Mouse (Mus musculus): ENCODE results near the gene Runx2.

The Runx2 gene

GRCm38 (mm10) chr17:44557199-44558111, 257.1 kb downstream of the Runx2 start:
- ATAC-seq (ENCODE audit: insufficient number of reproducible peaks, low FRiP score, low TSS enrichment): no peak

DNA sequence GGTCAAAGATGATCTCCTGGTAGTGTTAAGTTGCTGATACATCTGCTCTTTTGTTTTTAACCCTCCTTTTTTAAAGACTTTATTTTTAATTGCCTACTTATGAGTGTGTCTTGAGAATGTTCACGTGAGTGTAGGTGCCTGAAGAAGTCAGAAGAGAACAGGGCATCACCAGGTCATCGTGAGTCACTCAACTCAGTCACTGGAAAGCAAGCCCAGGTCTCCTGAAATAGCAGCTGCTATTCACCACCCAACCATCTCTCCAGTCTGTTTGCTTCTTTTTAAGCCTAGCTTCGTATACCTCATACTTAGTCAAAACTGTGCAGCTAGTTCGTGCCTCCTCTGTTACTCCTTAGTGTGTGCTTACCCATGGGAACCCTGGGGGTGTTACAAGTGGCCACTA, 259.7 kb downstream of the Runx2 start:
- no peak for ATAC-seq (ENCODE audit: insufficient number of reproducible peaks, low FRiP score, low TSS enrichment)

DNA sequence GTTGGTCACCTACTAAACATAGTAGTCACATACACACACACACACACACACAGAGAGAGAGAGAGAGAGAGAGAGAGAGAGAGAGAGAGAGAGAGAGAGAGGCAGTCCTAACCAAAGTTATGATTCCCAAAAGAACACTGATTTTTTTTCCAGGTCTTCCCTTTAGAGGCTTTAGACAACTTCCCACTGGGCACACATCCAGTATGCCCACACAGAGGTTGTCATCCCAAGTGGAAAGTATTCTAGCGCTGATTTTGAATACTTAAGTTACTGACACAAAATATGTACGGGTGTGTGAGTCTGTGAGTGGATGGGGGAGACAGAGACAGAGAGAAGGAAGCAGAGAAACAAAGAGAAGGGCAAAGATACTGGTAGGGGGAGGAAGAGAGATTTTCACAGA, 265.0 kb downstream of the Runx2 start:
- no peak for ATAC-seq (ENCODE audit: insufficient number of reproducible peaks, low FRiP score, low TSS enrichment)

DNA sequence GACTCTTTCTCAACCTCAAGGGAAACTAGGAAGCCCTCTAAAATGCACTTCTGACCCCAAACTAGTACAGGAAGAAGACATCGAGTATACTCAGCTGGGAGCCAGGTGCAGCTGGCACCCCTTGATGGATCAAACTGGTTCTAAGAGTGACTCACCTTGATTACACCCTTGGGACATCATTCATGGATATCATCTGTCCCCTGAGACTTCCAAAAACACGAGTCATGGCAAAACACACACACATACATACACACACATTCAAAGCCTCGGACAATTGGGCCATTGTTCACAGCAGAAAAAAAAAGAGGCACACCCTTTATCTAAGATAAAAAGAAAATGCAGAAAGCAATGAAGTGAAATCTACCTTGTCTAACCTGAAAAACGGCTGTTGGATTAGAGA, 266.7 kb downstream of the Runx2 start:
- no peak for ATAC-seq (ENCODE audit: insufficient number of reproducible peaks, low FRiP score, low TSS enrichment)

DNA sequence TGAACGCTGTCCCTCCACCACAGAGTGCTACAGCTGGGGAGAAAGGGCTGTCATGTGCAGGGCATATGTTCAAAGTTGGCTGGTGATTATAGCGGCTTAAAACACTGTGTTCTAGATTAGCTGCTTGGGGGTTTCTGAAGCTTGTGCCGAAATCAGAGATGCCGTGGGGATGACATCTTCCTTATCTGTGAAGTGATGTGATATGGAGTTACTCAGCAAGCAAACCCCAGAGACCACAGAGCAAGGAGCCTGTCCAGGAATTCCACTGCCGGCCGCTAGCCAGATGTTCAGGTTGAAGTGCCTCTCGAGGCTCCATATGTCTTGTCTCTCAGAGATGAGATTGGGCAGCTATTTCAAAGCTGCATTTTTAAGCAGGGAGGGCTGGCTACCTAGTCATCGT, 267.8 kb downstream of the Runx2 start:
- ATAC-seq (ENCODE audit: insufficient number of reproducible peaks, low FRiP score, low TSS enrichment): no peak

- no peak for ATAC-seq (ENCODE audit: insufficient number of reproducible peaks, low FRiP score, low TSS enrichment)
Observed at GRCm38 (mm10) chr17:44545141-44545813, 269.3 kb downstream of the Runx2 start.

- no peak for ATAC-seq (ENCODE audit: insufficient number of reproducible peaks, low FRiP score, low TSS enrichment)
Observed at GRCm38 (mm10) chr17:44542706-44543105, 271.9 kb downstream of the Runx2 start.

- no peak for ATAC-seq (ENCODE audit: insufficient number of reproducible peaks, low FRiP score, low TSS enrichment)
Observed at GRCm38 (mm10) chr17:44540699-44541098, 273.9 kb downstream of the Runx2 start.

- no peak for ATAC-seq (ENCODE audit: insufficient number of reproducible peaks, low FRiP score, low TSS enrichment)
Observed at GRCm38 (mm10) chr17:44538921-44539320, 275.7 kb downstream of the Runx2 start.

GRCm38 (mm10) chr17:44530000-44530399, 284.6 kb downstream of the Runx2 start:
- no peak for ATAC-seq (ENCODE audit: insufficient number of reproducible peaks, low FRiP score, low TSS enrichment)

DNA sequence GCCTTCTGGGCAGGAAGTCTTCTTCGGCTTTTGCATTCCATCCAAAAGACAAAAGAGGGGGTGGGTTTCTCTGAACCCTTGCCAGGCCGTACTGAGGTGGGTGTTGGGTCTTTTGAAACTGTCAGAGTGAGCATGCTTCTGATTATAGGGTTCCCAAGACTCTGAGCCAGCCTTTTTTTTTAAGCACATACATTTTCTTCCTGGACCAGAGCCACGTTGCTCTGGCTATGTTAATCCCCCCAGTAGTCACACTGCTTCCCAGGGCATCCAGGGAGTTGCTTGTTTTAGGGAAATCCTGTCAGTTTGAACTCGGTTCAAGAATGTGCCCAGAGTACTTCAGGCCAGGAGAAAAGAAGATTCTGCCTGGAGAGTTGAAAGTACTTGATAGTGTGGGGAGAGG, 286.0 kb downstream of the Runx2 start:
- no peak for ATAC-seq (ENCODE audit: insufficient number of reproducible peaks, low FRiP score, low TSS enrichment)

DNA sequence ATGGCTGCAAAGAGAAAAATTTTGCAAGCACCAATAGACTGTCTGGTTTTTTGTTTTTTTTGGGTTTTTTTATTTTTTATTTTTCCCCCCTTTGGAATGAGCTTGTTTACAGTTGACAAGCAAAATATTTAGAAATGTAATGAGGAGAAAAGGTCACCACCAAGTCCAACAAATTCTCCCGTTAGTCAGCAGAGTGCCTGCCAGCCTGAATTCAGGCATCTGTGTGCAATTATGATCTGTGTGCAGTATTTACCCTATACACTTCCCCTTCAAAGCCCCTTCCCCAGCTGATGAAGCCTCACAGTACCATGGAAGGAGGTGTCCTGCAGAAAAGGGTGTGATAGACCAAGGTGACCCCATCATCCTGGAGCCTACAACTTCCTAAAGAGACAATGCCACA, 290.5 kb downstream of the Runx2 start:
- ATAC-seq (ENCODE audit: insufficient number of reproducible peaks, low FRiP score, low TSS enrichment): no peak

DNA sequence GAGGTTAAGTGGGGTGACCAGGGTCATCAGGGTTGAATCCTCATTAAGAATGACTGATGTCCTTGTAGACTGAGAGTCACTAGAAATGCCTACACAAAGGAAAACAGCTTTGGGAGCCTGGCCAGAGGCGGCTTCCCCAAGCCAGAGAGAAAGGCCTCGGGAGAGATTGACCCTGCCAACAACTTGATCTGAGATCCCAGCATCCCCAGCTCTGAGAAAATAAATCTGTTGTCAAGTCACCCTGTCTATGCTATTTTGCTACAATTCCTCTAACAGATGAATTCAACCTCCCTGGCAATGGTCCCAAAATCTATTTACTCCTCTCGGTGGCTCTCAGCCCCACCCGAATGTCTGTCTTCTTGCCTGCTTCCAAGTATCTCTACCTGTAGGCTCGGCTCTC, 291.7 kb downstream of the Runx2 start:
- no peak for ATAC-seq (ENCODE audit: insufficient number of reproducible peaks, low FRiP score, low TSS enrichment)

DNA sequence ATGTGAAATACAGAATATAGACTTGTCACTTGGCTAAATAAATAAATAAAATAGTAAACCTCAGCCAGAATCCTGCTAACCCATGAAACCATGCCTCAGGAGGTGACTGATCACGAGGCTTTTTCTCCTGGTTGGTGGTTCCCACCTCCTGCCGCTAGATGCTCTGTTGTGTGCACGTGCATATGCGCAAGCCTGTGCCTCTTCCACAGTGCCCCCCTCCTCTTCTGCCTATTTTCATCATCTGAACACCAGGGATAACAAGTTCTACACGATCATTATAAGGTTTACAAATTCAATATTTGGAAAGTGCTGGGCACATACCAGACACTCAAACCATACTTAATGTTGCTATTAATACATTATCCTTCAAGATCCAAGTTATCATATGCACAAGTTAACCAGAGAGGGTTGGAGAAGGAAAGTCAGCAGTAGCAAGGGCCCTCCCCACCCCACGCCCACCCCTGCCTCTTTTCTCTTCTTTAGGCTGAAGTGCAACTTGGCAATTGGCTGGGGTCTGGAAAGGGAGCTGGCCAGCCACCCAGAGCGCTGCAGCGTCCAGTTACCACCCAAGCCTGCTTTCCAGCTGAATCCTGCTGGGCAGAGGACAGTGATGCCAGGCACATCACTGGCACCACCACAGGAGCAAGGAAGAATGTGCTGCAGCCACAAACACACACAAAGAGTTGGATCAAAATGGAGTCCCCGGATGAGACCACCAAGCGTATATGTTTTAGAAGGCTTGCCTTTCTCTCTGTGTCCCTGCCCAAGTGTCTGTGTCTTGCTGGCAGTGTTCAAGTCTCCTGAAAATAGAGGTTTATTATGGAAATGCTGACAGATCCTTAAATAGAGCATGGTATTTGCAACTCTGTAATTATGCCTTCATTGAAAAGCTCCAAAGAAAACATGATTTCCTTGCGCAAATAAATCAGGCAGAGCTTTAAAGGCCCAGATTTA, 294.2 kb downstream of the Runx2 start:
- ATAC-seq (ENCODE audit: insufficient number of reproducible peaks, low FRiP score, low TSS enrichment): no peak

DNA sequence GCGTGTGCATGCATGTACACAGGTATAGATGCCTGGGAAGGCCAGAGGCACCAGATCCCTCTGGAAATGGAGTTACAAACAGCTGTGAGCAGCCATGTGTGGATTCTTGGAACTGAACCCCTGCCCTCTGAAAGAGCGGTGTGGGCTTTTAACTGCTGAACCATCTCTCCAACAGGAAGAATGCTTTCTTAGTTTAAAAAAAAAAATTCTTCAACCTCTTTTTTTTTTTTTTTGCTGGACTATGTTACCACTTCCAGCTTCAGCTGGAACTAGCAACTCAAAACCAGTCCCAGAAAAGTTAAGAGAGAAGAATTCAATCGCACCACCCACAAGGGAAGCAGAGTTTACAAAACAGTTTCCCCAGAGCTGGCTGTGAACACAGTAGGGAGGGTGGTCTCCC, 295.2 kb downstream of the Runx2 start:
- ATAC-seq (ENCODE audit: insufficient number of reproducible peaks, low FRiP score, low TSS enrichment): no peak

- no peak for ATAC-seq (ENCODE audit: insufficient number of reproducible peaks, low FRiP score, low TSS enrichment)
Observed at GRCm38 (mm10) chr17:44518156-44518555, 296.4 kb downstream of the Runx2 start.

GRCm38 (mm10) chr17:44508198-44508715, 306.3 kb downstream of the Runx2 start:
- ATAC-seq (ENCODE audit: insufficient number of reproducible peaks, low FRiP score, low TSS enrichment): no peak

DNA sequence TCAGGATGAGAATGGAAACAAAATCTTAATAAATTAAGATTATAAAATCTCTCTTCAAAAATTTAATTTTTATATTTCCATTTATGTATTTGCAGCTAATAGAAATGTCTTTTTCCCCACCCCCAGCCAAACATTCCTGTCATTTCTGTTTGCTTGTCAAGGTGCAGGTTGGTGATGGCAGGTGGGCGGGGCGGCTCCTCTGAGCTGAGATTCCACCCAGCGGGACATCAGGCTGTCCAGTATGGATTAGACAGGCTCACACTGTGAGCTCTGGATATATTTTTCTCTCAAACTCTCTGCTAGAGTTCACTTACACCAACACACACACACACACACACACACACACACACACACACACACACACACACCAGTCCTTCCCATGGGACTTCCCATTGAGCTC, 306.9 kb downstream of the Runx2 start:
- ATAC-seq (ENCODE audit: insufficient number of reproducible peaks, low FRiP score, low TSS enrichment): no peak

DNA sequence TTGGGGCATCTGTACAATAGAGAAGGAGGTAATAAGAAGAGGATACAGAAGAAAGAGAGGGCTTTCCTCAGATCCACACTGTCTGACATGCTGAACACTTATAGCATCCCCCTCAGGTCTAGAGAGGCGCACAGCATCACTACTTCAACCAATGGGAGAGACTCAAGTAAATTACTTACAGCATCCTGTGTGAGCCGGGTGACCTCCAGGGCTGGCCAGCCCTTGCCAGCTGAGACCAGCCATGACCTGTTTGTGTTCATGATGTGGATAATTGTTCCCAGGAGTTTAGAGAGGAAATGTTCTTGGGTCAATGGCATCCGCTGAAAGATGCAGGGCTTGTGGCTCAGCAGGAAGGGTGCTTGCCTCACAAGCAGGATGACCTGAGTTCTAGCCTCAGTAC, 308.1 kb downstream of the Runx2 start:
- no peak for ATAC-seq (ENCODE audit: insufficient number of reproducible peaks, low FRiP score, low TSS enrichment)

GRCm38 (mm10) chr17:44504794-44505317, 309.7 kb downstream of the Runx2 start:
- no peak for ATAC-seq (ENCODE audit: insufficient number of reproducible peaks, low FRiP score, low TSS enrichment)
